Mouse (Mus musculus) left cerebral cortex, postnatal 25 days (tissue): ENCODE results near the gene Gcfc2. TPM values are rescaled to one million over a fixed set of nuclear protein-coding genes. Genes with fewer than 3 reads are reported as not detected.

ENCODE experiments used
- DNase-seq, 2 experiments: peaks; one replicate each; pipeline ENCODE4 v3.0.0; 2022; ENCODE audit warnings: low spot score in 2 of 2, mixed read lengths in 1 of 2
- intact Hi-C: fragments of 180-260 bp; cut with DNase I; formaldehyde crosslinking; loops from one replicate; pipeline ENCODE4 v1.15.1; 2025
- total RNA-seq, 2 experiments: library from RNA; stranded (reverse); gene quantifications; 2 replicates each; pipeline ENCODE4 v1.2.3; 2021

Gcfc2 gene
- total RNA-seq, result 10 to 100 TPM in 1 of 2 experiments, 1 to 10 TPM in 1; 8.7 to 10.7 TPM

GRCm38 (mm10) chr6:81923523-81924142 lies at the start of gene Gcfc2:
TSS of gene Gcfc2 (plus strand) at chr6:81923669.
- intact Hi-C loops, result loop anchor here (2.0 kb wide), 1 partner anchor 85 kb away; no protein-coding TSS in a partner anchor
- DNase-seq, result peak; percentile 93 to 96

- intact Hi-C loops, result no loop called here
- DNase-seq, result no peak
Observed at GRCm38 (mm10) chr6:81895678-81896230, 27.7 kb upstream of the Gcfc2 start.

- intact Hi-C loops, result no loop called here
- DNase-seq, result no peak
Observed at GRCm38 (mm10) chr6:81910302-81910855, 13.1 kb upstream of the Gcfc2 start.

DNA sequence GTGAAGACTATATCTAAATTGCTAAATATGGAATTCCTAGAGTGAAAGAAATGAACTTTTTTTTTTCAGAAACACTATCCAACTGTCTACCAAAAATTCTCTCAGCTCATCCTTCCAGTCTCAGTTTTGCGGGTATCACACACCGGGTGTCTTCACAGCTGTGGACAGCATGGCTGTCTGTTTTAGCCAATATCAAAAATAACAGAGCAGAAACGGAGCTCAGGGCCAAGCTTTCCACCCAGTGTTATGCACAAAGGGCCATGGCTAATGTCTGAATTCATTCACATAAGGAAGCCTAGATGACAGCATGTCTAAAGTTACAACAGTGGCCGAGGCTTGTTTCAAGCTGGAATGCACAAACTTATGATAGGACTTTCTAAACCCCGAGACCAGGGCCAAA lies 12.2 kb upstream of the Gcfc2 start:
- DNase-seq, result peak in 1 of 2 experiments; percentile 61
- intact Hi-C loops, result no loop called here

DNA sequence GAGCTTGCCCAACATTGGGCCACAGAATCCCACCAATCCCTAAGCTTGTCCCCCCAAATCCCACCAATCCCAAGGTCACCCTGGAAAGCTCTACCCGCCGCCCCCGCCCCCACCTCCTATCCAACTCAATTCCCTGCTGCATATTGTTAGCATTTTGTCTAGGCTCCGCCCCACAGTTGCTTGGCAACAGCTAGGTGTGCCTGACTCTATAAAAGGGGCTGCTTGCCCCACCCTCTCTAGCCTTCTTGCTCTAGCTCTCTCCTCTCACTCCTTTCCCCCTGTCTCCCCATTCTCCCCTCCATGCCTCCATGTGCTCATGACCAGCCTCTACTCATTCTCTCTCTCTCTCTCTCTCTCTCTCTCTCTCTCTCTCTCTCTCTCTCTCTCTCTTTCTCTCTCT lies 11.8 kb upstream of the Gcfc2 start:
- intact Hi-C loops, result no loop called here
- DNase-seq, result peak in 1 of 2 experiments; percentile 9

- peak; percentile 48 to 93 for DNase-seq
- intact Hi-C loops, result no loop called here
Observed at GRCm38 (mm10) chr6:81912177-81912576, 11.3 kb upstream of the Gcfc2 start.

- intact Hi-C loops, result no loop called here
- DNase-seq, result no peak
Observed at GRCm38 (mm10) chr6:81924304-81924703, 835 bp downstream of the Gcfc2 start.

DNA sequence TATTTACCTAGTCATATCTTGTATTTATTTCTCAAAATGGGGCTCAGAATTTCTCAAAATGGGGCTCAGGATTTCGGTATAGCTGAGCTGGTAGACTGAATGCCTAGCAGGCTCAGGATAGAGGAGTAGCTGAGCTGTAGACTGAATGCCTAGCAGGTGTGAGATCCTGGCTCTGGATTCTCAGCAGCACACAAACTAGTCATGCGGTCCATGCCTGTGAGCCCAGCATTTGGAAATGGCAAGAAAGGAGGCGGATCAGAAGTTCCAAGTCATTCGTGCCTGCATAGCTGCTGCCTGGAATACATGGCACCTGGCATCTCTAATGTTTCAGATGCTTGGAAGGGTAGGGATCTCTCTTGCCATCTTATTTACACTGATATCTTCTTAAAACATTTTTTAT lies 5.9 kb downstream of the Gcfc2 start:
- intact Hi-C loops, result no loop called here
- peak in 1 of 2 experiments; percentile 22 for DNase-seq

GRCm38 (mm10) chr6:81933281-81933680 lies 9.8 kb downstream of the Gcfc2 start:
- DNase-seq, result no peak
- intact Hi-C loops, result no loop called here

GRCm38 (mm10) chr6:81941718-81942117 lies 18.2 kb downstream of the Gcfc2 start:
- intact Hi-C loops, result no loop called here
- no peak for DNase-seq

GRCm38 (mm10) chr6:81943281-81943680 lies 19.8 kb downstream of the Gcfc2 start:
- DNase-seq, result no peak
- intact Hi-C loops, result no loop called here

DNA sequence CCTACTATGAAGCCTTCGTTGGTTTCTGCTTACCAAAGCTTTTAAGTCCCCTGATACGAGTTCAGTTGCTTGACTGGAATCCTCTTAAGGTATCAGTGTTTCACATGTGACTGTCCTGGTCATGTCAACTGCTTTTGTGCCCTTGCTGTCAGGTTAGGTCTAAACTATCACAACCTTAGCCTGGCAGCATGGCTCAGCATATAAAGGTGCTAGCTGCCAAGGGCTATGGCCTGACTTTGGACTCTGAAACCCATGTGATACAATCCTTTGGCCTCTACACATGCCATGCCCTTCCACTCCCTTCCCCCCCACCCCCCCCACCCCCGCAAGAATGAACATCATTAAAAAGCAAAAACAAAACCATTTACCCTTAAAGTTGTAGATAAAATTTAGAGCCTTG lies 21.0 kb downstream of the Gcfc2 start:
- intact Hi-C loops, result no loop called here

DNA sequence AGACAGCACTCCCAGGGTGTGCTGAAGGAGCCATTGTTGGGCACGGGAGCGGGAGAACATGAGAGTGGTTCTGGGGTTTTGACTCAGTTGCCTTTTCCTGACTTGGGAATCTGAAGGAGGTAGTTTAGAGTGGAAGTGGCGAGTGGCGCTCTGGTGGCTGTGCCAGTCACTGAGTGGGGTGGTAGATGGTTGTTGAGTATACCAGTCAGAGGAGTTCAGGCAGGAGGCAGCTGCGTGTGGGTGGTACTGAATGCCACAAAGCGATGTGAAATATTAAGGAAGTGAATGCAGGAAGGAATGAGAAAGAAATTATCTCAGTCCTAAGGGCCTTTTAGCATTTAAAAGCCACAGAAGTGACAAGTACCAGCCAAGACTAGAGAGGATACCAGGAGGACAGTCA lies 23.4 kb downstream of the Gcfc2 start:
- intact Hi-C loops, result no loop called here
- DNase-seq, result no peak

More for the DNA sequence above, 21.0 kb downstream of the Gcfc2 start:
- no peak for DNase-seq

DNA sequence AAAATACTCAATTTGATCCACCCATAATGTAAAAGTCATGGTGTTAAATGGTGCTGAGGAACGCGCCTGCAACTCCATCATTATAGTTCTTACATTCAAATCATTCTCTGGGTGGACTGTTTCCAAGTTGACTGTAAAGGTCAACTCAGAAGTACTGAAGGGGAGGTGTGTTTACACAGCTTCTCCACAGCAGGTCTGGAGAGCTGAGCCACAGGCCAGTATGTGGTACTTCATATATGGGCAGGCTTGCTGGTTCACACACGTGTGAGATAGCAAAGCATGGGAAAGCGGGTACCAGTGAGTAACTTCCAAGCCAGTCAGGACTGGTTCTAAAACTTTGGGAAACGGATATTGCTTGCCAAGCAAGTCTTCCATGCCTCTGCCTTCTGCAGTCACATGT lies 31.7 kb downstream of the Gcfc2 start:
- DNase-seq, result no peak
- intact Hi-C loops, result no loop called here

- DNase-seq, result no peak
- intact Hi-C loops, result no loop called here
Observed at GRCm38 (mm10) chr6:81956399-81956798, 32.9 kb downstream of the Gcfc2 start.

- no peak for DNase-seq
- intact Hi-C loops, result no loop called here
Observed at GRCm38 (mm10) chr6:81957992-81958391, 34.5 kb downstream of the Gcfc2 start.

DNA sequence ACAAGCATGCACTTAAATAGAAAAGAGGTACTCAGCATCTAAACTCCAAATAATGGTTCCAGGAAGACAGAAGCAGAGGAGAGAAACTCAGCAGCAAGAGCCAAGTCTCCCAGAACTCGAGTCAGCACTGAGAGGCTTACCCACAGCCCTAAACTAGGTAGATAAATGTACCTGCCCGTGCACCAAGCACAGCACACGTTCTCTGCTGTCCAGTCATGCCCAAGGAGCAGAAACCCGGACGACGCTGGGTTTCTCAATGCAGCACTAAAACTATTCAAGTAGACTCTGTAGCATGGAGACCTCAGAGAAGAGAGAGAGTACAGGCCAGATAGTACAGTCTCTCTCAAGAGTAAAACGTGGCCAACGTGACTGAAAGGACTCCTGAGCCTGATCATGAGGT lies 36.4 kb downstream of the Gcfc2 start:
- no peak for DNase-seq
- intact Hi-C loops, result no loop called here

DNA sequence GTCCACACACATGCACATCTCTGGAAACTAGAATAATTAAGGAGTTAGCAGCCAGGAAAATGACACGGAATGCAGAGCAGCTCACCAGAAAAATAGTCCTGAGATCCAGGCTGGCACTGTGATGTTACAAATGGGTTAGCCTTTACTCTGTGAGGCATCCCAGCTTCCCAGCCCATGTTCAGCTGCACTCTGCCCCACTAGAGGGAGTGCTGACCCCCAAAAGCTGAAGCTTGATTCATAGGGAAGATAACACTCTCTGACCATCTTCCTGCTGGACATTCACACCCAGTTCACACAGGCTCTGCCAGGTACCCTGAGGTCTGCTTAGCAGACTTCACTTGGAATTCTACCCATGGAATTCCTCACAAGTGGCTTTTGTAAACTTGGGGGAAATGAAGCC lies 36.8 kb downstream of the Gcfc2 start:
- DNase-seq, result no peak
- intact Hi-C loops, result no loop called here

GRCm38 (mm10) chr6:81965296-81966067 lies 42.0 kb downstream of the Gcfc2 start, which contains the start of gene Mrpl19:
TSS of gene Mrpl19 (minus strand) at chr6:81965958.
- intact Hi-C loops, result loop anchor here (5.0 kb wide), 1 partner anchor 742 kb away; the partner anchor contains the start of gene Pole4
- peak; percentile 94 to 97 for DNase-seq

- DNase-seq, result no peak
- intact Hi-C loops, result loop anchor here (5.0 kb wide), 1 partner anchor 741 kb away; the partner anchor contains the start of gene Pole4
Observed at GRCm38 (mm10) chr6:81966068-81966544, 42.6 kb downstream of the Gcfc2 start.
